Mouse (Mus musculus): ENCODE results near the gene Pigc.

DNA sequence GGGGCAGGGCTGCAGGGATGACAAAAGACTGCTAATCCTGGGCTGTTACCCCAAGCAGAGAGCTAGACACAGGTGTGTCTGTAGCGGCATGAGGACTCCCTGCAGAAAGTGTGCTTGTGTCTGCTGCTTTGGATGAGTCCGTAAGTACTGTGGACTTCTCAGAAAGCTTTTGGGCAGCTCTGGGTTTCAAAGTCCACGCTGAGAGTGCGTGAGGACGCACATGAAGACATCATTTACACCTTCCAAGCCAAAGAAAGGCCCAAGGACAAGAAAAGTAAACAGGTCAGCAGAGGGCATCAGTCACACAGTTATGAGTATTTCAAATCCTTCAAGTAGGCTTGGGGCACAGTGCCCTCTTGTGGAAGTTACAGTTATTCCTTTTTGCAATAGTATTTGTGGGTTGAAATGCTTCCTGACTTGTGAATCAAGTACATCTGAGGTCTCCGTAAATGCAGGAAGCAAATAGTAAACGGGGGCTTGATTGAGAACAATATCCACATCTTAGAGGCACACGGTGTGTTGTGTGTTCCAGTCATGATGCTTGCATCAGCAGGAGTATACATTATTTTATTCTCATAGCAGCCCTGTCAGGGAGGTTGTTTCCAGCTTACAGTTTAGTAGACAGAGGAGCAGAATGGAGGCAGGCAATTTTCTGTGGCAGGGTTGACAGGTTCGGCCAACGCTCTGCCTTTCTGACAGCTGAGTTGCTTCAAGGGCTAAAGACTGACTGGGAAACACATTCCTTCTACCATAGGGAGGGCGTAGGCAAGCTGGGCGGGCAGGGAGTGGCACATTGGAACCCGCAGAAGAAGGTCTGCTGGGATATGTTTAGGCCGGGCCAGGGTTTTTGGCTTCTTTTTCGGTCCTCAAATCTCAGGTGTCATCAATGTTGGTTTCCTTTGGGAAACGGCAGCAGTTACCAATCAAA is 7.5 kb downstream of the Pigc start:
- TF ChIP-seq CTCF (IDR thresholded peaks at IDR 0.05; ENCODE audit: borderline replicate concordance, control insufficient read depth, extremely low read depth, insufficient read depth, low read length, poor library complexity) (no peak), POLR2A (IDR thresholded peaks at IDR 0.05; ENCODE audit: control insufficient read depth, extremely low read depth, insufficient read depth, low read length, poor library complexity) (no peak)

Data from thymus, adult 2 months (tissue).